9 mouse cellular contexts compared by ENCODE assay signal in the genomic region with DNA sequence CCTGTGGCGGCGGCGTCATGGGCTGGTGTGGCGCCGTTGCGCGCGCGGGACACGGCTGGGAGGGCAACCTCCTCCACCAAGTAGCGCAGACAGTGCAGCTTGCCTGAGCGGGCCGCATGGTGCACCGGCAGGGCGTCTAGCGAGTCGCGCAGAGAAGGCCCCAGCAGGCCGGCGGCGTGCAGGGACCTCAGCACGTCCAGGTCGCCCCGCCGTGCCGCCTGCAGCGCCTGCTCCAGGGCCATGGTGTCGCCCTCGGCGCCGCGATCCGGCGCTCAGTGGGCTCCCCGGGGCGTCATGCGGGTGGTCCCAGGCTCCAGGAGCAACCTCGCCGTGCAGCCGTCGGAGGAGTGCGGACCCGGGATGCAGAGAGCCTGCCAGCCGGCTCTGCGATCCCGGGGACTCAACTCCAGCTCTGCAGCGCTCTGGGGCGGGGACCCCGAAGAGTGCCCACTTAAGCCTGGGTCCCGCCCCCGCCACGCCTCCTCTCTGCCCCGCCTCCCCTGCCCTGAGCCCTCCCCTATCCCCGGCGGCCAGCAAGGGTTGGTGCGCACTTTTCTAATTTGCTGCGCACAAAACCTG. TPM values are rescaled to one million over a fixed set of nuclear protein-coding genes. Genes with fewer than 3 reads are reported as not detected.
DNase-seq lines count a peak whose midpoint lies in the region; ATAC-seq and TF ChIP-seq lines count a peak whose summit lies in the region.
"Had no signal": no experiment of that assay in that cellular context is flagged by ENCODE, and none has a peak within 500 bp of the region (broad histone marks: within the 10 kb centered on the region; RNA-seq: fewer than 3 reads in every experiment).

A gene (minus strand): TSS at position 406 of the 579 bp plus-strand sequence.

- no peaks in the 10 kb centered on the region for H3K9me3 ChIP-seq in forebrain, embryonic 15.5 days
- no peaks in the 10 kb centered on the region for H3K9me3 ChIP-seq in intestine, embryonic 15.5 days
- H3K9me3 ChIP-seq in lung, embryonic 14.5 days (ENCODE audit: low read depth, low read length): no peaks in the 10 kb centered on the region

- DNase-seq in kidney, adult 18-20 months: peak; percentile 64
- DNase-seq in kidney, adult 8-10 months: no peak
- DNase-seq in lung, embryonic 14.5 days: peak; percentile 80
- DNase-seq in ovary, postnatal 14 days (ENCODE audit: low spot score): peak; percentile 43
- no peak for DNase-seq in layer of hippocampus, postnatal 14 days (ENCODE audit: low spot score in 2 of 2)

- H3K27me3 ChIP-seq in forebrain, embryonic 15.5 days: peaks cover 53% of the 10 kb centered on the region
- peaks cover 38% of the 10 kb centered on the region for H3K27me3 ChIP-seq in intestine, embryonic 15.5 days (replicated peaks)
- peaks cover 48% of the 10 kb centered on the region for H3K27me3 ChIP-seq in lung, embryonic 14.5 days (ENCODE audit: insufficient read depth, low read length)
- H3K27me3 ChIP-seq: Patski had no signal

- no peak within 1 kb of the TSS for H3K9ac ChIP-seq in forebrain, embryonic 15.5 days (replicated peaks)
- H3K9ac ChIP-seq in intestine, embryonic 15.5 days: peak within 1 kb of the TSS; percentile 26; the same call in 1 of the 2 replicates
- peak within 1 kb of the TSS; percentile 36 for H3K9ac ChIP-seq in lung, embryonic 14.5 days

- under 1% methylated on average over 54 of the region's 57 CpGs for WGBS in forebrain, embryonic 15.5 days
- 2% methylated on average over 57 of the region's 57 CpGs for WGBS in intestine, embryonic 15.5 days
- WGBS in lung, embryonic 14.5 days: under 1% methylated on average over 52 of the region's 57 CpGs

- peak within 1 kb of the TSS; percentile 27 for H3K4me3 ChIP-seq in forebrain, embryonic 15.5 days
- H3K4me3 ChIP-seq in intestine, embryonic 15.5 days (replicated peaks): peak within 1 kb of the TSS; percentile 40
- H3K4me3 ChIP-seq in lung, embryonic 14.5 days (ENCODE audit: low read depth, low read length): peak within 1 kb of the TSS; percentile 38

- peak; percentile 60 for ATAC-seq in forebrain, embryonic 15.5 days (replicated peaks)
- peak; percentile 84 for ATAC-seq in intestine, embryonic 15.5 days
- ATAC-seq in lung, embryonic 14.5 days (ENCODE audit: insufficient read depth): peak; percentile 89
- no peak for ATAC-seq in activated CD4-positive, CD25-positive, alpha-beta regulatory T cell, adult 4 months
- ATAC-seq: Patski had no signal

- H3K36me3 ChIP-seq in forebrain, embryonic 15.5 days: no peaks in the 10 kb centered on the region
- no peaks in the 10 kb centered on the region for H3K36me3 ChIP-seq in intestine, embryonic 15.5 days
- no peaks in the 10 kb centered on the region for H3K36me3 ChIP-seq in lung, embryonic 14.5 days (ENCODE audit: insufficient read depth)

- TF ChIP-seq CTCF in lung, embryonic 14.5 days (IDR thresholded peaks at IDR 0.05; ENCODE audit: low read depth): no peak

- H3K27ac ChIP-seq in forebrain, embryonic 15.5 days (replicated peaks): no peak within 1 kb of the TSS
- no peak within 1 kb of the TSS for H3K27ac ChIP-seq in intestine, embryonic 15.5 days
- H3K27ac ChIP-seq in lung, embryonic 14.5 days (ENCODE audit: low read depth): no peak within 1 kb of the TSS

- peak within 1 kb of the TSS; percentile 35 for H3K4me2 ChIP-seq in forebrain, embryonic 15.5 days (replicated peaks)
- peak within 1 kb of the TSS; percentile 76 for H3K4me2 ChIP-seq in intestine, embryonic 15.5 days (replicated peaks)
- H3K4me2 ChIP-seq in lung, embryonic 14.5 days: peak within 1 kb of the TSS; percentile 71

- H3K4me1 ChIP-seq in forebrain, embryonic 15.5 days: peaks cover 16% of the 10 kb centered on the region
- peaks cover 13% of the 10 kb centered on the region for H3K4me1 ChIP-seq in intestine, embryonic 15.5 days (replicated peaks)
- 0 out of 2 replicates have a peak, but pooled peaks cover 3% of the 10 kb centered on the region for H3K4me1 ChIP-seq in lung, embryonic 14.5 days (ENCODE audit: insufficient read depth)

RNA-seq across cellular contexts. Expression of the gene that starts here (rescaled TPM):
- polyA plus RNA-seq in forebrain, embryonic 15.5 days (2015; fragmentation: Nextera tagmentation; extraction: Ambion mirVana): 0.09 and 0.10 TPM in 2 replicates
- polyA plus RNA-seq in intestine, embryonic 15.5 days (2015; fragmentation: Nextera tagmentation; extraction: Ambion mirVana): 29.2 and 30.8 TPM in 2 replicates
- 11.5 and 11.6 TPM in 2 replicates for polyA plus RNA-seq in lung, embryonic 14.5 days (2014; fragmentation: Nextera tagmentation; extraction: Ambion mirVana)
- 1 to 10 TPM; 6.9 to 8.3 TPM for polyA plus RNA-seq in activated CD4-positive, CD25-positive, alpha-beta regulatory T cell, adult 4 months (2017; shearing (Covaris generic))
- under 1 TPM; 0.57 to 0.94 TPM for total RNA-seq in layer of hippocampus, postnatal 14 days (2021)

Comparison
In these comparisons a context has a peak if more than half of its experiments do, and no peak if none do; other contexts are left out.
1. DNase-seq: peak in kidney, adult 18-20 months (single experiment), lung, embryonic 14.5 days (single experiment) and ovary, postnatal 14 days (single experiment); none in kidney, adult 8-10 months (0 of 2) and layer of hippocampus, postnatal 14 days (0 of 2).
2. Peak in ATAC-seq, H3K4me3 ChIP-seq and H3K4me2 ChIP-seq in forebrain, embryonic 15.5 days; RNA of the gene not detected or under 1 TPM.
3. Peak in every context shown above with its lines, with median percentiles within 50 percentile points of each other: H3K4me2 ChIP-seq and H3K4me3 ChIP-seq.